Mouse (Mus musculus): ENCODE data around the gene Paqr8. TPM values are rescaled to one million over a fixed set of nuclear protein-coding genes. Genes with fewer than 3 reads are reported as not detected.
A peak's percentile ranks its signal among the peaks of the same experiment; 100 is the strongest.

The Paqr8 gene
- polyA plus RNA-seq, 1 experiment, result 9.2 TPM

DNA sequence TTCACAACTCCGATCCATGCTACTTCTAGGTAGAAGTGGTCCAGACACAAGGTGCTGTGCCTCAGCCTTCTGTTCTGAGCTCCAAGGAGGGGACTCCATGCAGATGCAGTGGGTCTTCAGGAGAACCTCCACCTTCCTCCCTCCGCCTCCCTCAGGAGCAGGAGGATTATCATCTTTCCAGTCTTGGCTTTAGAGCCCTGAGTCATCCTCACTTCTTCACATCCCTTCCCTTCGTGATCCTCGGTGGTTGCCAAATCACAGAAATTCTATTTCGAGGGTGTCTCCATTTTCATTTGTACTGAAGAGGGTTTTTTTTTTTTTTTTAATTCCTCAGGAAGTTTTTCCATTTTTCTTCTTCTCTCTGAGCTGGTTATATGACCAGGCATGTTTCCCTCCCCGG, 16.3 kb upstream of the Paqr8 start:
- TF ChIP-seq CTCF (IDR thresholded peaks at IDR 0.05; ENCODE audit: borderline replicate concordance, insufficient read depth, low read length), result no peak
- no peak for TF ChIP-seq POLR2A (IDR thresholded peaks at IDR 0.05; ENCODE audit: low read depth, low read length)

DNA sequence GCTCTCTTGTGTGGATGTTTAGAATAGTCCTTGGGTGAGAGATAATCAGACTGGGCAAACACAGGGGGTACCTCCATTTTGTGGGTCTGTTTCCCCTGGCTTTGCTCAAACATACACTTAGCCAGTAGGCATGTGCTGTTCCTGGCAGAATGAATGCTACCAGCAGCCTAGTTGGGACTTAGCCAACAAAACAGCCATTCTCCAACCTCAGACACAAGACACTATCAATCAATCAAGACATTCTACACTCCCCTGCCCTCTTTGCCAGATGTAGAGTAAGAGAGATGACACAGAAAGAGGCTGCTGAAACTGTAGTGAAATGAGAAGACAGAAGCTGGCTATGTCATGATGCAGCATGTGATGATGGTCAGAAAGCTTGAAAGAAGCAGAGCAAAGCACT, 13.1 kb upstream of the Paqr8 start:
- Histone ChIP-seq H3K4me3 (ENCODE audit: insufficient read depth, low read length) (no peak overlapping the region), H3K4me1 (ENCODE audit: control insufficient read depth, insufficient read depth, low read length) (peaks cover 11% of the 10 kb centered on the region; the same call in 1 of the 2 replicates), H3K27ac (ENCODE audit: insufficient read depth, low read length) (peak overlapping the region; percentile 53; the same call in 1 of the 2 replicates)
- TF ChIP-seq POLR2A (IDR thresholded peaks at IDR 0.05; ENCODE audit: low read depth, low read length), result no peak
- no peak for TF ChIP-seq CTCF (IDR thresholded peaks at IDR 0.05; ENCODE audit: borderline replicate concordance, insufficient read depth, low read length)

More for the DNA sequence above, 16.3 kb upstream of the Paqr8 start:
- Histone ChIP-seq H3K4me3 (ENCODE audit: insufficient read depth, low read length) (no peak overlapping the region), H3K4me1 (ENCODE audit: control insufficient read depth, insufficient read depth, low read length) (peaks cover 14% of the 10 kb centered on the region; the same call in 1 of the 2 replicates), H3K27ac (ENCODE audit: insufficient read depth, low read length) (no peak overlapping the region)

DNA sequence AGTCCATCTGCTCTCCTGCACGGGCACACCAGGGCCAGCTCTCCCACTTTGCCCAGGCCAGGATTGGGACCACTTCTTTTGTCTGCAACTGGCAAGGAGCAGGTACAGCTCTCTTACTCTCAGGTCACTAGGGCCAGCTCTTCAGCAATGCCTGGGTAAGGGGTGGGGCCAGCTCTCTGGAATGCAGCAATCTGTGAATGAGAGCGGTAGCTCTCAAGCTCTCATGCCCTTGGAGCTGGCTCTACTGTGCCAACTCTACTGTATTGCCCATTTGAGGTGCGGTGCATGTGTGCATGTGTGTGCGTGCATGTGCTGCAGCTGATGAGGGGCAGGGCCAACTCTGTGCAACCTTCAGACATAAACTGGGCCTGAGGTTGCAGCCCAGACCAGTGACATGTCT, 11.0 kb upstream of the Paqr8 start:
- Histone ChIP-seq H3K27ac (ENCODE audit: insufficient read depth, low read length) (no peak overlapping the region), H3K4me3 (ENCODE audit: insufficient read depth, low read length) (no peak overlapping the region), H3K4me1 (ENCODE audit: control insufficient read depth, insufficient read depth, low read length) (peaks cover 8% of the 10 kb centered on the region; the same call in 1 of the 2 replicates)
- TF ChIP-seq CTCF (IDR thresholded peaks at IDR 0.05; ENCODE audit: borderline replicate concordance, insufficient read depth, low read length) (no peak), POLR2A (IDR thresholded peaks at IDR 0.05; ENCODE audit: low read depth, low read length) (no peak)

DNA sequence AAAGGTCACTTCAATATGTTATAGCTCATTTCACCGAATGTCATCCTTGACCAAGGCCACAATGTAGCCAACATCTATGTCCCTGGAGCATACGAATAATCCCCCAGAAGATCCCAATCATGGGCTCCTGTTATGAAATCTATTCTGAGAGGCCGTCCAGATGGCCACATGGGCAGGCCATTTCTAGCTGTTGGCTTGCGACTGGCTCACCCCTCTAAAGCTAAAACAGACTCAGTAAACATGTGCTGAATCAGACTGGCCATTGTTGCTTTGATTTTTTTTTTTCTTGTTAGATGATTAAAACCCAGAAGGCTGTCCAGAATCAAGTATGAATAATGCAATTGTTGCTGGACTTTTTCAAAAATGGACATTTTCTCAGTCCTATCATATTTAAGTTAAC, 7.3 kb upstream of the Paqr8 start:
- Histone ChIP-seq H3K27ac (ENCODE audit: insufficient read depth, low read length) (no peak overlapping the region), H3K4me3 (ENCODE audit: insufficient read depth, low read length) (no peak overlapping the region), H3K4me1 (ENCODE audit: control insufficient read depth, insufficient read depth, low read length) (no peaks in the 10 kb centered on the region)
- TF ChIP-seq CTCF (IDR thresholded peaks at IDR 0.05; ENCODE audit: borderline replicate concordance, insufficient read depth, low read length) (no peak), POLR2A (IDR thresholded peaks at IDR 0.05; ENCODE audit: low read depth, low read length) (no peak)

DNA sequence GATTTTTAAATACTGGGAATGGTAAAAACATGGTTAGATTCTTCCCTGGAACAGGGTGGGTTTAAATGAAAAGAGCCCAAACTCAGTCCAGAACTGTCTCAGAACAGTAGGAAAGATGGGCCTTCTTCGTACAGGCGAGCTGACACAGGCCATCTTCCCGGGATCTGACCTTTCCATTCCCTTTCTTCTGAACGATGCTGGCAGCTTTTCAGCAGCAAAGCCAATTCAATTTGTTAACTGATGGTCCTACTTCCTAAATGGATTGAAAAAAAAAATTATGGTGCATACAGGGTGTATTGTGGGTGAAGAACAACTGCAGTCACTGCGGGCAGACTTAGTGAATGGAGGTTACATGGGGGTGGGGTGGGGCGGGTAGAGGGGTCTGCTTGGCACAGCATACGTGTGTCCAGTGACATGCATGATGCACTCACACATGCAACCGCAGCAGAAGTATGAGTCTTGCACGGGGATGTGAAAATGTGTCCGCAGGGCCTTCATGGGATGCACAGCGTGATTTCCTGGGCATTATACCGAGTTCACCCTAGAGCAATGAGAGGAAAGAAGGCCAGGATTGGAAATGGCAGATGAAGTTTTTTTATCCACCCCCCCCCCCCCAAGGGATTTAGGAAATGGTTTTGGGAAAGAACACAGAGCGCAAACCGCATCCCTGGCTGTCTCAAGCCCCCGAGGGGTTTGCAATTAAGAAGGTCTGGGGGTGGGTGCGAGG, 566 bp upstream of the Paqr8 start:
- Histone ChIP-seq H3K4me3 (ENCODE audit: insufficient read depth, low read length) (peak overlapping the region; percentile 36), H3K27ac (ENCODE audit: insufficient read depth, low read length) (no peak overlapping the region), H3K4me1 (ENCODE audit: control insufficient read depth, insufficient read depth, low read length) (peaks cover 6% of the 10 kb centered on the region; the same call in 1 of the 2 replicates)
- TF ChIP-seq POLR2A (IDR thresholded peaks at IDR 0.05; ENCODE audit: low read depth, low read length), result no peak
- TF ChIP-seq CTCF (IDR thresholded peaks at IDR 0.05; ENCODE audit: borderline replicate concordance, insufficient read depth, low read length), result no peak

DNA sequence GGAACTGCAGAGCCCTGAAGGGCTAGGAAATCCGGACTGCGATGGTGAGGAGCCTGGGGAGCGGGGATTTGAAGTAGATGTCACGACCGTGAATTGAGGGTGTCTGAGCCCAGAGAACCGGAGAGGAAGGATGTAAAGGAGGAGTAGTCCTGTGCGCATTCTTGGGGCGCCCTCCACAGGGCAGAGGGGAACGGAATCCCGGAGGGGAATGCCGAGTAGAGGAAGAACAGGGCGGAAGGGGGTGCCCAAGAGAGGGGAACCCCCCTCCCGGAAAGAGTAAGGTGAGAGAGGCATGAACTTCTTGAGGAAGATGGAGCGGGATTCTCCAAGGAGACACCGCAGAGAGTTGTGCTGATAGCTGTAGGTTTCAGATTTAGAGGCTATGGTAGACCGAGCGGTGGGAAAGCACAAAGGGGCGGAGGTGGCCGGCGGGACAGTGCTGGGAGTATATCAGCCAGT, 564 bp downstream of the Paqr8 start:
- Histone ChIP-seq H3K4me3 (ENCODE audit: insufficient read depth, low read length) (peak overlapping the region; percentile 69), H3K4me1 (ENCODE audit: control insufficient read depth, insufficient read depth, low read length) (peaks cover 6% of the 10 kb centered on the region; the same call in 1 of the 2 replicates), H3K27ac (ENCODE audit: insufficient read depth, low read length) (peak overlapping the region; percentile 9; the same call in 1 of the 2 replicates)
- TF ChIP-seq POLR2A (IDR thresholded peaks at IDR 0.05; ENCODE audit: low read depth, low read length), result no peak
- peak; percentile 63; the same call in 1 of the 2 replicates for TF ChIP-seq CTCF (IDR thresholded peaks at IDR 0.05; ENCODE audit: borderline replicate concordance, insufficient read depth, low read length)

DNA sequence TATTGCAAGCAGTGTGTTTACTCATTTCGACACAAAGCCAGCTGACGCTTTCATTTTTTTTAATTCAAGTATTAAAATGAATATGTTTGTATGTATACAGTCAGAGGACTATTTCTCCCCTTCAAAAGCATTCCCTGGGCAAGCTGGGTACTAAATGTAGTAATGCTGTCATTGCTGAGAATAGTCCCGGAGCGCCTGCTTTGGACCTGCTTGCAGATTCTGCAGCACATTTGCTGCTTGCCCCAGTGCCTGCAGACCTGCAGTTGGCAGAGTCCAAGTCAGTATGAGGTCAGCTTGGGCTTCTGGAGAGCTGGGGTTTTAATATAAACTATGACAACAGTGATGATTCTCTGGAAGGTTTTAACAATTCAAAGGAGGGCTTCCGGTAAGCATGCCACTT, 2.7 kb downstream of the Paqr8 start:
- TF ChIP-seq POLR2A (IDR thresholded peaks at IDR 0.05; ENCODE audit: low read depth, low read length), result no peak
- TF ChIP-seq CTCF (IDR thresholded peaks at IDR 0.05; ENCODE audit: borderline replicate concordance, insufficient read depth, low read length), result no peak
- Histone ChIP-seq H3K4me1 (ENCODE audit: control insufficient read depth, insufficient read depth, low read length) (peaks cover 6% of the 10 kb centered on the region; the same call in 1 of the 2 replicates), H3K27ac (ENCODE audit: insufficient read depth, low read length) (no peak overlapping the region), H3K4me3 (ENCODE audit: insufficient read depth, low read length) (no peak overlapping the region)

DNA sequence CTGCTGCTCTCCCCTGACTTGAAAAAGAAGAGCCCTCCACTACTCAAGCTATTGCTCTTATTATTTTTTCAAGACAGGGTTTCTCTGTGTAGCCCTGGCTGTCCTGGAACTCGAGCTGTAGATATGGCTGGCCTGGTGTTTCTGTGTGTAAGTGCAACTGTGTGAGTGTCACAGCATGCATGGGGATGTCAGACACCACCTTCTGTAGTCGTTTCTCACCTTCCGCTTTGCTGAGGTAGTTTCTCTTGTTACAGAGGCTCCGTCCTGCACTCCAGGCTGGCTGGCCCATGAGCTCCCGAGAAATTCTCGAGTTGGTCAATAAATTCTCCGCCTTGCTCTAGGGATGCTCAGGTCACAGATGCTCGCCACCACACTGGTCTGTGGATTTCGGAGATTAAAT, 8.0 kb downstream of the Paqr8 start:
- TF ChIP-seq POLR2A (IDR thresholded peaks at IDR 0.05; ENCODE audit: low read depth, low read length) (no peak), CTCF (IDR thresholded peaks at IDR 0.05; ENCODE audit: borderline replicate concordance, insufficient read depth, low read length) (no peak)
- H3K4me3 ChIP-seq (ENCODE audit: insufficient read depth, low read length), result no peak overlapping the region
- H3K27ac ChIP-seq (ENCODE audit: insufficient read depth, low read length), result no peak overlapping the region
- H3K4me1 ChIP-seq (ENCODE audit: control insufficient read depth, insufficient read depth, low read length), result 0 out of 2 replicates have a peak, but pooled peaks cover 4% of the 10 kb centered on the region

DNA sequence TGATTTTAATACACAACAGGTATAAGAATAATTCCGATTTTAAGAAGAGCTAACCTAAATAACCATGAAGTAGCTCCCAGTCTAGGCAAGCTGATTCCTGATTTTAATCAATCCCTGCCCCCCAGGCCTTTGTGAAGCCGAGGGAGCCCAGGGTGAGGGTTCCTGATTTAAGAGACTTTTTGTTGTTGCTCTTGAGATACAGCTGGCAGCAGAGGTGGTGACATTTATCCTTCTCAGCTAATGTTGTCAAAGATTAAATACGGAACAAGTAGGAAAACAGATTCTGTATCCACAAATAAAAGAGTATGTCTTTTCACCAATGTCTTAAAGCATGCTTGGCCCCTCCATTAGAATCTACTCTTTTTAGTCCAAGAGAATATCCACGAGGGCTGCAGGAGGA, 9.9 kb downstream of the Paqr8 start:
- no peak for TF ChIP-seq CTCF (IDR thresholded peaks at IDR 0.05; ENCODE audit: borderline replicate concordance, insufficient read depth, low read length)
- no peak for TF ChIP-seq POLR2A (IDR thresholded peaks at IDR 0.05; ENCODE audit: low read depth, low read length)
- H3K4me3 ChIP-seq (ENCODE audit: insufficient read depth, low read length), result no peak overlapping the region
- H3K27ac ChIP-seq (ENCODE audit: insufficient read depth, low read length), result no peak overlapping the region
- no peaks in the 10 kb centered on the region for H3K4me1 ChIP-seq (ENCODE audit: control insufficient read depth, insufficient read depth, low read length)

DNA sequence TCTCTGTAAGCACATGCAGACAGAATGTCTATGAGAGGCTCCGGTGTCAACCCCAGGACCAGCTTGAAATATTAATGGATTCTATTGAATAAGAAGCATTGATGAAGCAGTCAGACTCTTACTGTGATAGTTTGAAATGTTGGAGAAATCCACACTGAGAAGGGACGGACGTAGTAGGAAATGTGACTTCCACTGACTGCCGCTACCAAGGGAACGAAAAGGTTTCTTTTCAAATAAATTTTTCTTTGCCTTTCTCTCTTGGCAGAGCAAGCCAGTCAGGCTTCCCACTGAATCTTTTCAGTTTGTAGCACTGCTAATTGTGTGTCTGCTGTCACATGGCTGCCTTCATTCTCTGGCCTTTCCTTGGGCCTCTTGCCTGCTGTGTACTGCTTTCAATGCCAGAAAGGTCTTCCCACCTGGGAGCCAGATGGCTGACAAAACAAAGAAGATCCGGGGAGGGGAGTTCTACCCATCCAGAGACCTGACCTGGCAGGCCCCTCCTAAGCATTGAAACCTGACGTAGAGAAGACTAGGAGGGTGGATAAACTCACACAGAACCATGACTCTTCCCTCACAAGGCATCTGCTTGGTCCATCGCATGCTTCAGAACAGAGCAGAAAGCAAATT, 15.2 kb downstream of the Paqr8 start:
- no peak for TF ChIP-seq CTCF (IDR thresholded peaks at IDR 0.05; ENCODE audit: borderline replicate concordance, insufficient read depth, low read length)
- TF ChIP-seq POLR2A (IDR thresholded peaks at IDR 0.05; ENCODE audit: low read depth, low read length), result no peak
- Histone ChIP-seq H3K4me3 (ENCODE audit: insufficient read depth, low read length) (no peak overlapping the region), H3K27ac (ENCODE audit: insufficient read depth, low read length) (no peak overlapping the region), H3K4me1 (ENCODE audit: control insufficient read depth, insufficient read depth, low read length) (no peaks in the 10 kb centered on the region)

All from embryonic fibroblast, embryonic 13.5 days (primary cell).